Mouse (Mus musculus): ENCODE results near the gene Myo10. TPM values are rescaled to one million over a fixed set of nuclear protein-coding genes. Genes with fewer than 3 reads are reported as not detected.
A peak's percentile ranks its signal among the peaks of the same experiment; 100 is the strongest.

Gene Myo10
- total RNA-seq (2021), result 10 to 100 TPM; 41.7 to 47.6 TPM

GRCm38 (mm10) chr15:25622200-25622866 is at the start of gene Myo10:
Myo10 (plus strand) TSS chr15:25622525.
- intact Hi-C loops (cut with DNase I), result loop anchor here (5.0 kb wide), 2 partner anchors 95 to 170 kb away; no protein-coding TSS in a partner anchor
- DNase-seq (ENCODE audit: low spot score in 2 of 2), result peak; percentile 82 to 87

GRCm38 (mm10) chr15:25573113-25573512 is 49.2 kb upstream of the Myo10 start:
- DNase-seq (ENCODE audit: low spot score in 2 of 2), result no peak
- intact Hi-C loops (cut with DNase I), result no loop called here

GRCm38 (mm10) chr15:25573876-25574601 is 48.3 kb upstream of the Myo10 start:
- intact Hi-C loops (cut with DNase I), result no loop called here
- DNase-seq (ENCODE audit: low spot score in 2 of 2), result no peak

- no peak for DNase-seq (ENCODE audit: low spot score in 2 of 2)
- intact Hi-C loops (cut with DNase I), result no loop called here
These were observed 44.8 kb upstream of the Myo10 start for GRCm38 (mm10) chr15:25577327-25578051.

- intact Hi-C loops (cut with DNase I), result no loop called here
- DNase-seq (ENCODE audit: low spot score in 2 of 2), result no peak
These were observed 44.0 kb upstream of the Myo10 start for GRCm38 (mm10) chr15:25578369-25578768.

- intact Hi-C loops (cut with DNase I), result no loop called here
- no peak for DNase-seq (ENCODE audit: low spot score in 2 of 2)
These were observed 41.6 kb upstream of the Myo10 start for GRCm38 (mm10) chr15:25580731-25581130.

GRCm38 (mm10) chr15:25582055-25582454 is 40.3 kb upstream of the Myo10 start:
- DNase-seq (ENCODE audit: low spot score in 2 of 2), result no peak
- intact Hi-C loops (cut with DNase I), result no loop called here

- DNase-seq (ENCODE audit: low spot score in 2 of 2), result no peak
- intact Hi-C loops (cut with DNase I), result no loop called here
These were observed 39.0 kb upstream of the Myo10 start for GRCm38 (mm10) chr15:25583361-25583760.

- intact Hi-C loops (cut with DNase I), result no loop called here
- no peak for DNase-seq (ENCODE audit: low spot score in 2 of 2)
These were observed 35.5 kb upstream of the Myo10 start for GRCm38 (mm10) chr15:25586828-25587227.

GRCm38 (mm10) chr15:25587943-25588342 is 34.4 kb upstream of the Myo10 start:
- intact Hi-C loops (cut with DNase I), result no loop called here
- DNase-seq (ENCODE audit: low spot score in 2 of 2), result no peak

- no peak for DNase-seq (ENCODE audit: low spot score in 2 of 2)
- intact Hi-C loops (cut with DNase I), result no loop called here
These were observed 32.9 kb upstream of the Myo10 start for GRCm38 (mm10) chr15:25589318-25589902.

GRCm38 (mm10) chr15:25589916-25590315 is 32.4 kb upstream of the Myo10 start:
- intact Hi-C loops (cut with DNase I), result no loop called here
- no peak for DNase-seq (ENCODE audit: low spot score in 2 of 2)

- intact Hi-C loops (cut with DNase I), result no loop called here
- no peak for DNase-seq (ENCODE audit: low spot score in 2 of 2)
These were observed 31.4 kb upstream of the Myo10 start for GRCm38 (mm10) chr15:25590891-25591290.

GRCm38 (mm10) chr15:25591964-25592363 is 30.4 kb upstream of the Myo10 start:
- intact Hi-C loops (cut with DNase I), result no loop called here

GRCm38 (mm10) chr15:25593469-25594150 is 28.7 kb upstream of the Myo10 start:
- intact Hi-C loops (cut with DNase I), result no loop called here
- no peak for DNase-seq (ENCODE audit: low spot score in 2 of 2)

More at GRCm38 (mm10) chr15:25591964-25592363, 30.4 kb upstream of the Myo10 start:
- DNase-seq (ENCODE audit: low spot score in 2 of 2), result no peak

GRCm38 (mm10) chr15:25598313-25598712 is 24.0 kb upstream of the Myo10 start:
- intact Hi-C loops (cut with DNase I), result no loop called here

GRCm38 (mm10) chr15:25602306-25602705 is 20.0 kb upstream of the Myo10 start:
- DNase-seq (ENCODE audit: low spot score in 2 of 2), result no peak
- intact Hi-C loops (cut with DNase I), result no loop called here

More at GRCm38 (mm10) chr15:25598313-25598712, 24.0 kb upstream of the Myo10 start:
- no peak for DNase-seq (ENCODE audit: low spot score in 2 of 2)

GRCm38 (mm10) chr15:25603286-25603685 is 19.0 kb upstream of the Myo10 start:
- intact Hi-C loops (cut with DNase I), result no loop called here

GRCm38 (mm10) chr15:25604231-25604630 is 18.1 kb upstream of the Myo10 start:
- DNase-seq (ENCODE audit: low spot score in 2 of 2), result no peak
- intact Hi-C loops (cut with DNase I), result no loop called here

More at GRCm38 (mm10) chr15:25603286-25603685, 19.0 kb upstream of the Myo10 start:
- DNase-seq (ENCODE audit: low spot score in 2 of 2), result no peak
